ENCODE assay signal across 9 mouse cellular contexts in the genomic region with DNA sequence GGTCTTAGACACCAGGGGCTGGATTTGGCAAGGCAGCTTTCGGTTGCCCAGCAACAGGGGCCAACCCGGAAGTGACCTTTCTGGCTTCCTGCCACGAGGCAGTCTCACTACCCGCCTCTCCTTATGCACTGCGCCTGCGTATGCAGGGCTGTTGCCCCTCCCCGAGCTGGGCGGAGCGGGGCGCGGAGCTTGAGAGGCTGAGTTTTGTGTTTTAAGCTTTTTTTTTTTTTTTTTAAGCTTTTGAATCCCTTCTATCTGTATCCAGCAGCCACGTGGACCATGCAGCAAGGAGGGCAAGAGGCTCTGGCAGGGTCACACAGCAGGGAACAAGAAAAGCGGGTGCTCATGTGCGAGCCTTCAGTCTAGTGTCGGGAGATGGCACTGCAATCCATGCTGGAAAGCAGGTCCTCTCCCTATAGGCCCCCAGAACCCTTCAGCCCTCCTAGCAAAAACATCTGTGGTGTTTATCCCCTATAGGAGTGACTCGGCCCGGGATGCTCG. TPM values are rescaled to one million over a fixed set of nuclear protein-coding genes. Genes with fewer than 3 reads are reported as not detected.
DNase-seq lines count a peak whose midpoint lies in the region; ATAC-seq and TF ChIP-seq lines count a peak whose summit lies in the region.
"Had no signal": no experiment of that assay in that cellular context is flagged by ENCODE, and none has a peak within 500 bp of the region (broad histone marks: within the 10 kb centered on the region; RNA-seq: fewer than 3 reads in every experiment).

No protein-coding gene starts in this region.

- peak; percentile 94 for ATAC-seq in forebrain, embryonic 12.5 days (ENCODE audit: low FRiP score)
- peak; percentile 94 for ATAC-seq in heart, postnatal 0 days (ENCODE audit: insufficient read depth, low read depth)
- peak; percentile 77 for ATAC-seq in liver, embryonic 14.5 days (ENCODE audit: insufficient read depth)
- ATAC-seq in stomach, embryonic 16.5 days (ENCODE audit: insufficient read depth, low FRiP score) = peak; percentile 93

- H3K9ac ChIP-seq in forebrain, embryonic 12.5 days = peak overlapping the region; percentile 47
- H3K9ac ChIP-seq in heart, postnatal 0 days (replicated peaks; ENCODE audit: low read depth, low read length) = peak overlapping the region; percentile 41; the same call in 1 of the 2 replicates
- peak overlapping the region; percentile 37 for H3K9ac ChIP-seq in liver, embryonic 14.5 days (replicated peaks)
- H3K9ac ChIP-seq in stomach, embryonic 16.5 days (ENCODE audit: low read length) = peak overlapping the region; percentile 75

- TF ChIP-seq EP300 in heart, postnatal 0 days (IDR thresholded peaks at IDR 0.05; ENCODE audit: low read depth) = no peak
- no peak for TF ChIP-seq EP300 in liver, embryonic 14.5 days (IDR thresholded peaks at IDR 0.05; ENCODE audit: low read depth)

- peak overlapping the region; percentile 53 for H3K4me2 ChIP-seq in forebrain, embryonic 12.5 days
- peak overlapping the region; percentile 73 for H3K4me2 ChIP-seq in heart, postnatal 0 days (ENCODE audit: low read depth, low read length)
- peak overlapping the region; percentile 68 for H3K4me2 ChIP-seq in liver, embryonic 14.5 days (ENCODE audit: low read depth)
- H3K4me2 ChIP-seq in stomach, embryonic 16.5 days (ENCODE audit: low read depth, low read length) = peak overlapping the region; percentile 70

- DNase-seq in B cell, adult 2 months = peak; percentile 86 to 88
- peak; percentile 79 for DNase-seq in c-Kit-positive CD71-positive TER-119-negative erythroid progenitor cells, embryonic 14.5 days (ENCODE audit: low read depth)
- DNase-seq in heart, postnatal 0 days (ENCODE audit: low spot score) = peak; percentile 79
- peak; percentile 93 to 97 for DNase-seq in kidney, postnatal 36 days
- peak; percentile 59 to 66 (median 64) for DNase-seq in liver, embryonic 14.5 days (ENCODE audit: low read depth in 3 of 3, low spot score in 3 of 3)
- DNase-seq in neural tube, embryonic 10.5 days (ENCODE audit: extremely low spot score, low spot score) = peak; percentile 96

- peaks cover 69% of the 10 kb centered on the region for H3K27me3 ChIP-seq in forebrain, embryonic 12.5 days
- H3K27me3 ChIP-seq in heart, postnatal 0 days (ENCODE audit: control insufficient read depth, insufficient read depth, low read length) = 0 out of 2 replicates have a peak, but pooled peaks cover 1% of the 10 kb centered on the region
- H3K27me3 ChIP-seq in liver, embryonic 14.5 days (ENCODE audit: control insufficient read depth, insufficient read depth, low read length) = no peaks in the 10 kb centered on the region
- H3K27me3 ChIP-seq in stomach, embryonic 16.5 days (ENCODE audit: control insufficient read depth, insufficient read depth, low read length) = no peaks in the 10 kb centered on the region

- H3K4me1 ChIP-seq in forebrain, embryonic 12.5 days = peaks cover 14% of the 10 kb centered on the region
- peaks cover 3% of the 10 kb centered on the region; the same call in 1 of the 2 replicates for H3K4me1 ChIP-seq in heart, postnatal 0 days (ENCODE audit: control insufficient read depth, insufficient read depth)
- no peaks in the 10 kb centered on the region; a peak in 1 of 4 replicates for H3K4me1 ChIP-seq in liver, embryonic 14.5 days (replicated peaks; ENCODE audit: control insufficient read depth in 2 of 2, insufficient read depth in 2 of 2, low read length in 1 of 2)
- peaks cover 13% of the 10 kb centered on the region for H3K4me1 ChIP-seq in stomach, embryonic 16.5 days (ENCODE audit: control insufficient read depth, insufficient read depth, low read length)

- no peaks in the 10 kb centered on the region for H3K36me3 ChIP-seq in forebrain, embryonic 12.5 days (replicated peaks)
- H3K36me3 ChIP-seq in heart, postnatal 0 days (replicated peaks; ENCODE audit: control insufficient read depth, insufficient read depth, low read length) = no peaks in the 10 kb centered on the region
- no peaks in the 10 kb centered on the region for H3K36me3 ChIP-seq in liver, embryonic 14.5 days (replicated peaks; ENCODE audit: control insufficient read depth, insufficient read depth, low read depth)
- H3K36me3 ChIP-seq in stomach, embryonic 16.5 days (ENCODE audit: control insufficient read depth, insufficient read depth, low read length) = no peaks in the 10 kb centered on the region

- H3K9me3 ChIP-seq in forebrain, embryonic 12.5 days = no peaks in the 10 kb centered on the region
- no peaks in the 10 kb centered on the region for H3K9me3 ChIP-seq in heart, postnatal 0 days (replicated peaks; ENCODE audit: control insufficient read depth, low read length)
- H3K9me3 ChIP-seq in liver, embryonic 14.5 days (ENCODE audit: control insufficient read depth, low read length) = no peaks in the 10 kb centered on the region
- H3K9me3 ChIP-seq in stomach, embryonic 16.5 days (replicated peaks; ENCODE audit: control insufficient read depth, low read length) = no peaks in the 10 kb centered on the region

- peak overlapping the region; percentile 36 for H3K4me3 ChIP-seq in forebrain, embryonic 12.5 days (replicated peaks)
- peak overlapping the region; percentile 49 for H3K4me3 ChIP-seq in heart, postnatal 0 days (ENCODE audit: low read depth, low read length)
- peak overlapping the region; percentile 43 to 52; a peak in 3 of 4 replicates for H3K4me3 ChIP-seq in liver, embryonic 14.5 days (ENCODE audit: insufficient read depth in 1 of 2, low read depth in 2 of 2, low read length in 2 of 2)
- peak overlapping the region; percentile 49 for H3K4me3 ChIP-seq in stomach, embryonic 16.5 days (replicated peaks; ENCODE audit: low read length)

- H3K27ac ChIP-seq in forebrain, embryonic 12.5 days = peak overlapping the region; percentile 47
- H3K27ac ChIP-seq in heart, postnatal 0 days (ENCODE audit: low read depth) = no peak overlapping the region
- H3K27ac ChIP-seq in liver, embryonic 14.5 days = no peak overlapping the region
- peak overlapping the region; percentile 60 for H3K27ac ChIP-seq in stomach, embryonic 16.5 days (ENCODE audit: low read length)

- TF ChIP-seq CTCF in heart, postnatal 0 days (IDR thresholded peaks at IDR 0.05; ENCODE audit: low read depth) = peak; percentile 24; the same call in 1 of the 2 replicates
- TF ChIP-seq CTCF in liver, embryonic 14.5 days (IDR thresholded peaks at IDR 0.05; ENCODE audit: low read depth) = peak; percentile 43

- 1% methylated on average over 18 of the region's 18 CpGs for WGBS in forebrain, embryonic 12.5 days
- under 1% methylated on average over 18 of the region's 18 CpGs for WGBS in heart, postnatal 0 days
- WGBS in liver, embryonic 14.5 days (ENCODE audit: insufficient replicate concordance) = 2% methylated on average over 18 of the region's 18 CpGs
- under 1% methylated on average over 18 of the region's 18 CpGs for WGBS in stomach, embryonic 16.5 days

RNA-seq across cellular contexts. Expression of a gene that starts 5.1 kb away (rescaled TPM):
- polyA plus RNA-seq in forebrain, embryonic 12.5 days (2016; fragmentation: Nextera tagmentation; extraction: Ambion mirVana) = 0.08 and 0.19 TPM in 2 replicates
- 0.34 TPM in 1 of 2 replicates, not detected in the other for total RNA-seq in heart, postnatal 0 days (2014; rRNA removed; ENCODE audit: low replicate concordance)
- 0.07 and 0.12 TPM in 2 replicates for polyA plus RNA-seq in heart, postnatal 0 days (2015; fragmentation: Nextera tagmentation; extraction: Ambion mirVana)
- 2.1 and 2.4 TPM in 2 replicates for polyA plus RNA-seq in liver, embryonic 14.5 days (2012; rRNA removed)
- polyA plus RNA-seq in liver, embryonic 14.5 days (2014; fragmentation: Nextera tagmentation; extraction: Ambion mirVana) = 2.7 and 2.9 TPM in 2 replicates
- 0.20 and 0.30 TPM in 2 replicates for polyA plus RNA-seq in stomach, embryonic 16.5 days (2015; fragmentation: Nextera tagmentation; extraction: Ambion mirVana)

RNA-seq across cellular contexts. Expression of a gene that starts 27.1 kb away (rescaled TPM):
- 0.26 and 0.38 TPM in 2 replicates for polyA plus RNA-seq in forebrain, embryonic 12.5 days (2016; fragmentation: Nextera tagmentation; extraction: Ambion mirVana)
- 0.15 TPM in 1 of 2 replicates, not detected in the other for total RNA-seq in heart, postnatal 0 days (2014; rRNA removed; ENCODE audit: low replicate concordance)
- polyA plus RNA-seq in heart, postnatal 0 days (2015; fragmentation: Nextera tagmentation; extraction: Ambion mirVana) = 0.12 and 0.25 TPM in 2 replicates
- polyA plus RNA-seq in liver, embryonic 14.5 days (2012; rRNA removed) = not detected in 2 replicates
- polyA plus RNA-seq in liver, embryonic 14.5 days (2014; fragmentation: Nextera tagmentation; extraction: Ambion mirVana) = 0.08 TPM in 1 of 2 replicates, not detected in the other
- 0.04 and 0.09 TPM in 2 replicates for polyA plus RNA-seq in stomach, embryonic 16.5 days (2015; fragmentation: Nextera tagmentation; extraction: Ambion mirVana)
- polyA plus RNA-seq: C2C12 had no signal

RNA-seq across cellular contexts. Expression of a gene that starts 34.6 kb away (rescaled TPM):
- 29.8 and 30.3 TPM in 2 replicates for polyA plus RNA-seq in forebrain, embryonic 12.5 days (2016; fragmentation: Nextera tagmentation; extraction: Ambion mirVana)
- total RNA-seq in heart, postnatal 0 days (2014; rRNA removed; ENCODE audit: low replicate concordance) = 43.5 and 72.4 TPM in 2 replicates
- polyA plus RNA-seq in heart, postnatal 0 days (2015; fragmentation: Nextera tagmentation; extraction: Ambion mirVana) = 75.4 and 76.2 TPM in 2 replicates
- polyA plus RNA-seq in liver, embryonic 14.5 days (2012; rRNA removed) = 4.0 and 5.8 TPM in 2 replicates
- polyA plus RNA-seq in liver, embryonic 14.5 days (2014; fragmentation: Nextera tagmentation; extraction: Ambion mirVana) = 9.3 and 9.8 TPM in 2 replicates
- 29.5 and 34.1 TPM in 2 replicates for polyA plus RNA-seq in stomach, embryonic 16.5 days (2015; fragmentation: Nextera tagmentation; extraction: Ambion mirVana)

Comparison
In these comparisons a context has a peak if more than half of its experiments do, and no peak if none do; other contexts are left out.
1. H3K27ac ChIP-seq: peak in forebrain, embryonic 12.5 days (single experiment) and stomach, embryonic 16.5 days (single experiment); none in heart, postnatal 0 days (single experiment) and liver, embryonic 14.5 days (single experiment).
2. Peak in every context shown above with its lines, with median percentiles within 50 percentile points of each other: DNase-seq, ATAC-seq, H3K4me2 ChIP-seq, H3K4me3 ChIP-seq and H3K9ac ChIP-seq.